In genomic region chr7:28357984-28358383, GRCm38 (mm10) we compare ENCODE assay signal across 9 mouse cellular contexts. TPM values are rescaled to one million over a fixed set of nuclear protein-coding genes. Genes with fewer than 3 reads are reported as not detected.
DNase-seq lines count a peak whose midpoint lies in the region; ATAC-seq and TF ChIP-seq lines count a peak whose summit lies in the region.
"Had no signal": no experiment of that assay in that cellular context is flagged by ENCODE, and none has a peak within 500 bp of the region (broad histone marks: within the 10 kb centered on the region; RNA-seq: fewer than 3 reads in every experiment).

No protein-coding gene starts in this region.

- TF ChIP-seq EP300 in liver, postnatal 0 days (IDR thresholded peaks at IDR 0.05; ENCODE audit: low read depth): no peak; the same call in 1 of the 2 replicates

- no peak overlapping the region for H3K4me3 ChIP-seq in forebrain, postnatal 0 days (ENCODE audit: low read depth, low read length)
- H3K4me3 ChIP-seq in liver, postnatal 0 days (ENCODE audit: low read depth, low read length): no peak overlapping the region

- H3K36me3 ChIP-seq in forebrain, postnatal 0 days (ENCODE audit: insufficient read depth): peaks cover 61% of the 10 kb centered on the region
- peaks cover 28% of the 10 kb centered on the region for H3K36me3 ChIP-seq in liver, postnatal 0 days (replicated peaks; ENCODE audit: insufficient read depth, low read length)

- H3K27me3 ChIP-seq in forebrain, postnatal 0 days (ENCODE audit: insufficient read depth, low read length): no peaks in the 10 kb centered on the region
- no peaks in the 10 kb centered on the region for H3K27me3 ChIP-seq in liver, postnatal 0 days (ENCODE audit: insufficient read depth, low read length)

- peak overlapping the region; percentile 35; the same call in 1 of the 2 replicates for H3K27ac ChIP-seq in forebrain, postnatal 0 days (ENCODE audit: low read depth, low read length)
- H3K27ac ChIP-seq in liver, postnatal 0 days (ENCODE audit: low read depth): peak overlapping the region; percentile 78

- H3K4me1 ChIP-seq in forebrain, postnatal 0 days (ENCODE audit: insufficient read depth): no peaks in the 10 kb centered on the region
- peaks cover 19% of the 10 kb centered on the region for H3K4me1 ChIP-seq in liver, postnatal 0 days (ENCODE audit: insufficient read depth)

- peak; percentile 55 for DNase-seq in embryo, embryonic 10 days (ENCODE audit: low spot score)
- DNase-seq in embryo, embryonic 10.5 days (ENCODE audit: low spot score): no peak
- DNase-seq in 416B (ENCODE audit: low read depth): peak; percentile 74
- DNase-seq in forebrain, postnatal 0 days: no peak
- no peak for DNase-seq in liver, postnatal 0 days
- DNase-seq in thymus, postnatal 0 days (ENCODE audit: low spot score): no peak
- no peak for DNase-seq in left cerebral cortex, postnatal 25 days (ENCODE audit: low spot score in 2 of 2)
- no peak for DNase-seq in cerebellum, postnatal 36 days
- DNase-seq: cerebellum, adult 9-11 months had no signal

- no peak for ATAC-seq in forebrain, postnatal 0 days
- peak; percentile 78 for ATAC-seq in liver, postnatal 0 days

- WGBS in forebrain, postnatal 0 days: under 1% methylated on average over 5 of the region's 5 CpGs
- WGBS in liver, postnatal 0 days (ENCODE audit: insufficient replicate concordance): 16% methylated on average over 5 of the region's 5 CpGs

- no peak for TF ChIP-seq CTCF in forebrain, postnatal 0 days (IDR thresholded peaks at IDR 0.05; ENCODE audit: low read depth)
- no peak for TF ChIP-seq CTCF in liver, postnatal 0 days (IDR thresholded peaks at IDR 0.05; ENCODE audit: low read depth)

- H3K9me3 ChIP-seq in forebrain, postnatal 0 days (ENCODE audit: low read length): no peaks in the 10 kb centered on the region
- no peaks in the 10 kb centered on the region for H3K9me3 ChIP-seq in liver, postnatal 0 days (ENCODE audit: low read length)

- H3K9ac ChIP-seq in forebrain, postnatal 0 days: peak overlapping the region; percentile 25; the same call in 1 of the 2 replicates
- H3K9ac ChIP-seq in liver, postnatal 0 days (replicated peaks): 0 out of 2 replicates have a peak overlapping the region, but pooled peaks have one; percentile 21

- H3K4me2 ChIP-seq in forebrain, postnatal 0 days (ENCODE audit: low read depth): no peak overlapping the region
- H3K4me2 ChIP-seq in liver, postnatal 0 days (ENCODE audit: low read depth, low read length): peak overlapping the region; percentile 16; the same call in 1 of the 2 replicates

- intact Hi-C loops in left cerebral cortex, postnatal 25 days (cut with DNase I): no loop called here

RNA-seq across cellular contexts. Expression of gene Rps16, which starts 7.5 kb away (rescaled TPM):
- 205 and 300 TPM in 2 replicates for total RNA-seq in forebrain, postnatal 0 days (2014; rRNA removed)
- 595 and 769 TPM in 2 replicates for polyA plus RNA-seq in forebrain, postnatal 0 days (2015; fragmentation: Nextera tagmentation; extraction: Ambion mirVana)
- 653 and 673 TPM in 2 replicates for polyA plus RNA-seq in liver, postnatal 0 days (2015; fragmentation: Nextera tagmentation; extraction: Ambion mirVana)
- polyA plus RNA-seq in thymus, postnatal 0 days (2015; fragmentation: Nextera tagmentation; extraction: Ambion mirVana): 1,689 and 1,723 TPM in 2 replicates
- total RNA-seq in left cerebral cortex, postnatal 25 days (2021): 100 to 1,000 TPM; 438 to 443 TPM

RNA-seq across cellular contexts. Expression of gene Plekhg2, which starts 14.4 kb away (rescaled TPM):
- 20.3 and 25.7 TPM in 2 replicates for total RNA-seq in forebrain, postnatal 0 days (2014; rRNA removed)
- 9.0 and 11.4 TPM in 2 replicates for polyA plus RNA-seq in forebrain, postnatal 0 days (2015; fragmentation: Nextera tagmentation; extraction: Ambion mirVana)
- 2.8 and 3.9 TPM in 2 replicates for polyA plus RNA-seq in liver, postnatal 0 days (2015; fragmentation: Nextera tagmentation; extraction: Ambion mirVana)
- polyA plus RNA-seq in thymus, postnatal 0 days (2015; fragmentation: Nextera tagmentation; extraction: Ambion mirVana): 35.4 and 49.6 TPM in 2 replicates
- total RNA-seq in left cerebral cortex, postnatal 25 days (2021): 1 to 10 TPM; 5.0 to 6.7 TPM

RNA-seq across cellular contexts. Expression of gene Supt5, which starts 19.4 kb away (rescaled TPM):
- 88.4 and 111 TPM in 2 replicates for total RNA-seq in forebrain, postnatal 0 days (2014; rRNA removed)
- 65.2 and 83.3 TPM in 2 replicates for polyA plus RNA-seq in forebrain, postnatal 0 days (2015; fragmentation: Nextera tagmentation; extraction: Ambion mirVana)
- polyA plus RNA-seq in liver, postnatal 0 days (2015; fragmentation: Nextera tagmentation; extraction: Ambion mirVana): 18.7 and 21.0 TPM in 2 replicates
- 73.3 and 80.4 TPM in 2 replicates for polyA plus RNA-seq in thymus, postnatal 0 days (2015; fragmentation: Nextera tagmentation; extraction: Ambion mirVana)
- total RNA-seq in left cerebral cortex, postnatal 25 days (2021): 100 to 1,000 TPM; 113 to 119 TPM

RNA-seq across cellular contexts. Expression of gene Zfp36, which starts 22.1 kb away (rescaled TPM):
- 2.8 and 4.0 TPM in 2 replicates for total RNA-seq in forebrain, postnatal 0 days (2014; rRNA removed)
- polyA plus RNA-seq in forebrain, postnatal 0 days (2015; fragmentation: Nextera tagmentation; extraction: Ambion mirVana): 2.3 and 3.8 TPM in 2 replicates
- 13.5 and 21.1 TPM in 2 replicates for polyA plus RNA-seq in liver, postnatal 0 days (2015; fragmentation: Nextera tagmentation; extraction: Ambion mirVana)
- 70.6 and 72.0 TPM in 2 replicates for polyA plus RNA-seq in thymus, postnatal 0 days (2015; fragmentation: Nextera tagmentation; extraction: Ambion mirVana)
- 1 to 10 TPM; 2.2 to 2.9 TPM for total RNA-seq in left cerebral cortex, postnatal 25 days (2021)

RNA-seq across cellular contexts. Expression of gene Med29, which starts 34.5 kb away (rescaled TPM):
- 32.5 and 35.1 TPM in 2 replicates for total RNA-seq in forebrain, postnatal 0 days (2014; rRNA removed)
- polyA plus RNA-seq in forebrain, postnatal 0 days (2015; fragmentation: Nextera tagmentation; extraction: Ambion mirVana): 39.2 and 47.6 TPM in 2 replicates
- 18.0 and 18.6 TPM in 2 replicates for polyA plus RNA-seq in liver, postnatal 0 days (2015; fragmentation: Nextera tagmentation; extraction: Ambion mirVana)
- 42.0 and 42.5 TPM in 2 replicates for polyA plus RNA-seq in thymus, postnatal 0 days (2015; fragmentation: Nextera tagmentation; extraction: Ambion mirVana)
- total RNA-seq in left cerebral cortex, postnatal 25 days (2021): 10 to 100 TPM; 19.0 to 22.2 TPM

Comparison
In these comparisons a context has a peak if more than half of its experiments do, and no peak if none do; other contexts are left out.
1. DNase-seq: peak in embryo, embryonic 10 days (single experiment) and 416B (single experiment); none in embryo, embryonic 10.5 days (single experiment), forebrain, postnatal 0 days (single experiment), liver, postnatal 0 days (single experiment), thymus, postnatal 0 days (single experiment), left cerebral cortex, postnatal 25 days (0 of 2) and cerebellum, postnatal 36 days (0 of 2).